Mouse (Mus musculus): ENCODE results near the gene Epha10. TPM values are rescaled to one million over a fixed set of nuclear protein-coding genes. Genes with fewer than 3 reads are reported as not detected.

The Epha10 gene
- total RNA-seq, 2 experiments from 2014 or later = 2.4 to 3.3 TPM

Other genes starting within 250 kb of the Epha10 start
- gene Pou3f1, start 224.1 kb upstream of the Epha10 start, total RNA-seq (2021) = under 1 TPM in 1 of 2 experiments, not detected in 1; 0.10 TPM
- 10 to 100 TPM; 30.0 to 40.6 TPM for gene Utp11, start 187.3 kb upstream of the Epha10 start, total RNA-seq (2021)
- gene Fhl3, start 180.2 kb upstream of the Epha10 start, total RNA-seq (2021) = 1 to 10 TPM; 8.1 to 9.0 TPM
- gene Sf3a3, start 166.1 kb upstream of the Epha10 start, total RNA-seq (2021) = 10 to 100 TPM; 39.3 to 39.6 TPM
- gene Inpp5b, start 139.0 kb upstream of the Epha10 start, total RNA-seq (2021) = 10 to 100 TPM; 15.9 to 21.0 TPM
- 10 to 100 TPM; 21.7 to 26.6 TPM for gene Mtf1, start 78.8 kb upstream of the Epha10 start, total RNA-seq (2021)
- gene Yrdc, start 30.2 kb upstream of the Epha10 start, total RNA-seq (2021) = 10 to 100 TPM; 47.0 to 50.6 TPM
- 10 to 100 TPM; 43.4 to 49.2 TPM for gene 1110065P20Rik, start 29.7 kb upstream of the Epha10 start, total RNA-seq (2021)
- 1 to 10 TPM; 3.8 to 4.4 TPM for gene Maneal, start 18.7 kb upstream of the Epha10 start, total RNA-seq (2021)
- 10 to 100 TPM in 1 of 2 experiments, 1 to 10 TPM in 1; 9.8 to 17.9 TPM for gene 9930104L06Rik, start 56.1 kb downstream of the Epha10 start, total RNA-seq (2021)
- 1 to 10 TPM; 5.7 to 7.6 TPM for gene Cdca8, start 58.4 kb downstream of the Epha10 start, total RNA-seq (2021)
- 1 to 10 TPM; 4.0 to 4.6 TPM for gene Rspo1, start 105.5 kb downstream of the Epha10 start, total RNA-seq (2021)
- gene Gnl2, start 135.7 kb downstream of the Epha10 start, total RNA-seq (2021) = 10 to 100 TPM; 44.9 to 63.1 TPM
- not detected for gene Dnali1, start 184.8 kb downstream of the Epha10 start, total RNA-seq (2021)
- 10 to 100 TPM; 18.3 to 20.0 TPM for gene Snip1, start 185.8 kb downstream of the Epha10 start, total RNA-seq (2021)
- 10 to 100 TPM; 30.3 to 36.2 TPM for gene Meaf6, start 204.2 kb downstream of the Epha10 start, total RNA-seq (2021)
- gene Zc3h12a, start 246.9 kb downstream of the Epha10 start, total RNA-seq (2021) = 1 to 10 TPM; 5.8 to 7.6 TPM

Measured in adrenal gland, postnatal 36 days (tissue).